Mouse (Mus musculus) ovary, postnatal 14 days (tissue): ENCODE data around the gene Ndufv2.

Experiments
- DNase-seq: peaks from one replicate; pipeline ENCODE4 v3.0.0; 2022; ENCODE audit warnings: low spot score

Gene Ndufv2

GRCm38 (mm10) chr17:66101380-66102330, at the start of gene Ndufv2:
Ndufv2 (minus strand) TSS chr17:66101559.
- peak; percentile 82 for DNase-seq

GRCm38 (mm10) chr17:66131212-66131611, 29.9 kb upstream of the Ndufv2 start:
- no peak for DNase-seq

GRCm38 (mm10) chr17:66130371-66130770, 29.0 kb upstream of the Ndufv2 start:
- no peak for DNase-seq

- no peak for DNase-seq
These were observed 23.9 kb upstream of the Ndufv2 start for GRCm38 (mm10) chr17:66125211-66125610.

GRCm38 (mm10) chr17:66123816-66124610, 22.7 kb upstream of the Ndufv2 start:
- DNase-seq: no peak

GRCm38 (mm10) chr17:66123066-66123815, 21.9 kb upstream of the Ndufv2 start, which contains the start of gene Ddx11:
Ddx11 (plus strand) TSS chr17:66123520.
- peak; percentile 94 for DNase-seq

GRCm38 (mm10) chr17:66120701-66121100, 19.3 kb upstream of the Ndufv2 start:
- DNase-seq: no peak

- DNase-seq: no peak
These were observed 17.6 kb upstream of the Ndufv2 start for GRCm38 (mm10) chr17:66118991-66119390.

- DNase-seq: no peak
These were observed 10.8 kb upstream of the Ndufv2 start for GRCm38 (mm10) chr17:66112166-66112565.

GRCm38 (mm10) chr17:66111402-66111959, 10.1 kb upstream of the Ndufv2 start, which contains the start of gene Washc1:
Washc1 (plus strand) TSS chr17:66111545.
- DNase-seq: peak; percentile 74

GRCm38 (mm10) chr17:66110746-66111145, 9.4 kb upstream of the Ndufv2 start:
- no peak for DNase-seq

- DNase-seq: no peak
These were observed 6.8 kb upstream of the Ndufv2 start for GRCm38 (mm10) chr17:66108198-66108597.

GRCm38 (mm10) chr17:66107466-66107865, 6.1 kb upstream of the Ndufv2 start:
- no peak for DNase-seq

GRCm38 (mm10) chr17:66106601-66107267, 5.4 kb upstream of the Ndufv2 start:
- DNase-seq: peak; percentile 62

GRCm38 (mm10) chr17:66104076-66104475, 2.7 kb upstream of the Ndufv2 start:
- no peak for DNase-seq

GRCm38 (mm10) chr17:66100566-66101379, 586 bp downstream of the Ndufv2 start:
- DNase-seq: no peak

GRCm38 (mm10) chr17:66092664-66093063, 8.7 kb downstream of the Ndufv2 start:
- DNase-seq: no peak

GRCm38 (mm10) chr17:66092065-66092464, 9.3 kb downstream of the Ndufv2 start:
- no peak for DNase-seq

GRCm38 (mm10) chr17:66091392-66091791, 10.0 kb downstream of the Ndufv2 start:
- no peak for DNase-seq

GRCm38 (mm10) chr17:66090251-66090650, 11.1 kb downstream of the Ndufv2 start:
- DNase-seq: no peak
